Mouse (Mus musculus) layer of hippocampus, adult 11-12 months (tissue): ENCODE results near the gene Vmn1r165.
"Not testable (repeated sequence)": the region's sequence is repeated elsewhere in the genome, so short reads cannot be mapped to it uniquely, and the experiment has no call there.

Source experiments
- DNase-seq: peaks from one replicate; pipeline ENCODE4 v3.0.0; 2022; ENCODE audit warnings: low spot score

The Vmn1r165 gene

GRCm38 (mm10) chr7:23217032-23217431, at the start of gene Vmn1r165:
Gene Vmn1r165, plus strand, starts transcription at chr7:23217332.
- DNase-seq = not testable (repeated sequence)

- DNase-seq = not testable (repeated sequence)
Measured at GRCm38 (mm10) chr7:23251582-23251981, 34.5 kb downstream of the Vmn1r165 start, which contains the start of gene Vmn1r166. Gene Vmn1r166, minus strand, starts transcription at chr7:23251682.
